Mouse (Mus musculus) E14TG2a.4 (cell line): ENCODE measurements around the gene Cuedc2.

ENCODE experiments used
- H3K27me3 ChIP-seq: 2 replicates; pipeline ENCODE4 v1.6.1; 2014; ENCODE audit warnings: low read length, control low read depth; ENCODE audit not compliant: insufficient read depth
- H3K36me3 ChIP-seq: 2 replicates; pipeline ENCODE4 v1.6.1; 2014; ENCODE audit warnings: low read length, control low read depth; ENCODE audit not compliant: insufficient read depth
- H3K4me1 ChIP-seq: replicated peaks from 2 replicates; pipeline ENCODE4 v1.6.1; 2014; ENCODE audit warnings: low read depth, low read length, control low read depth
- H3K4me3 ChIP-seq: replicated peaks from 2 replicates; pipeline ENCODE4 v1.5.1; 2014; ENCODE audit warnings: mild to moderate bottlenecking, low read length
- H3K9me3 ChIP-seq: 2 replicates; pipeline ENCODE4 v1.6.1; 2014; ENCODE audit warnings: low read length, control low read depth
- CTCF ChIP-seq: conservative IDR thresholded peaks from 2 replicates; pipeline ENCODE4 v1.5.1; 2014; ENCODE audit warnings: low read length
- NANOG ChIP-seq: IDR thresholded peaks from 2 replicates; pipeline ENCODE4 v1.6.1; 2014; ENCODE audit warnings: borderline replicate concordance, low read length, mixed read lengths

Gene Cuedc2

DNA sequence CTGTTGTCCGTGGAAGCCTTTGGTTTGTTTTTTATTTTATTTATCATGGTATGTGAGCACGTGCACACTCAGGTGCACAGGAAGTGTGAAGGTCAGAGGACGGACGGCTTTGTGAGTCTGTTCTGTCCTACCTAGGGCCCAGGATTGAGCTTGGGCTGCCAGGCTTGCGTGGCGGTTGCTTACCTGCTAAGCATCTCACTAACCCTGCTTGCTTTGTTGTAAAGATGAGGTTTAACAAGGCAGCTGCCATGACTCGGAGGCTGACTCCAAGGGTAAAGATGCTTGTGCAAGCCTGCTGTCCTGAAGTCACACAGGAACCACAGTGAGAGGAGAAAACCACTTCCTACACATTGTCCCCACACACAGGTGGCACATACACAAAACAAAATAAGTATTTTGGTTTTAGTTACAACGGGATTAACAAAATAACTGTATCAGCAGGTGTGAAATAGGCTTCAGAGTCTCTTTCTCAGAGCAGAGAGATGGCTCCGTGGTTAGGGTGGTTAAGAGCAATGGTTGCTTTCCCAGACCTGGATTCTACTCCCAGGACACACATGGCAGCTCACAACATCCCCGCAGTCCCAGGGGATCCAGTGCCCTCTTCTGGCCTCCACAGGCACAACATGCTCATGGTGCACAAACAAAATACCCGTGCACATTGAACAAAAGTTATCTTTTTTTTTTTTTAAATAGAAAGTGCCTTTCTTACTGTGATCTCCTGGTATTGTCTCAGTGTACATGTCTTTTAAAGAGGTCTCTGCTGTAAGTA, 56.2 kb downstream of the Cuedc2 start:
- no peaks in the 10 kb centered on the region for H3K9me3 ChIP-seq
- no peaks in the 10 kb centered on the region for H3K27me3 ChIP-seq
- peaks cover 29% of the 10 kb centered on the region for H3K4me1 ChIP-seq
- no peak overlapping the region for H3K4me3 ChIP-seq
- peaks cover 77% of the 10 kb centered on the region for H3K36me3 ChIP-seq
- TF ChIP-seq NANOG (no peak), CTCF (peak; percentile 68)
